Mouse (Mus musculus) stomach, postnatal 0 days (tissue): ENCODE data around the gene Chrd.

Experiments used
- CTCF ChIP-seq: IDR thresholded peaks from 2 replicates; pipeline ENCODE4 v1.5.1; 2016; ENCODE audit warnings: antibody characterized with exemption, low read depth, mild to moderate bottlenecking, moderate library complexity
- EP300 ChIP-seq: optimal IDR thresholded peaks from 2 replicates; pipeline ENCODE3; 2016; ENCODE audit warnings: antibody characterized with exemption

- no peak for TF ChIP-seq CTCF
- TF ChIP-seq EP300, result no peak
Observed at GRCm38 (mm10) chr16:20750518-20750917, 17.6 kb downstream of the Chrd start.
